Mouse (Mus musculus): Measurements from ENCODE around the gene Ephb4.

GRCm38 (mm10) chr5:137351394-137351793 is 1.5 kb downstream of the Ephb4 start:
- no peak for TF ChIP-seq CTCF (IDR thresholded peaks at IDR 0.05; ENCODE audit: low read depth, low read length)
- no peak for TF ChIP-seq GATA1 (IDR thresholded peaks at IDR 0.05; ENCODE audit: borderline replicate concordance, low read length)

Measured in G1E (cell line).